Mouse (Mus musculus) lung, embryonic 15.5 days (tissue): ENCODE results near the gene Flcn. TPM values are rescaled to one million over a fixed set of nuclear protein-coding genes. Genes with fewer than 3 reads are reported as not detected.

Source experiments
- ATAC-seq: fragments of 200-750 bp; cut with Nextera tagmentation; 2 replicates; pipeline ENCODE4 v1.8.0; 2017; ENCODE audit warnings: moderate number of reproducible peaks, borderline replicate concordance; ENCODE audit not compliant: low FRiP score, low TSS enrichment; ENCODE audit errors: extremely low read depth
- H3K27ac ChIP-seq: fragments of 300-500 bp; sonication (generic); 2 replicates; pipeline ENCODE4 v1.5.1; 2015; ENCODE audit warnings: moderate library complexity, mild to moderate bottlenecking, inconsistent platforms
- H3K27me3 ChIP-seq: fragments of 300-500 bp; sonication (generic); 2 replicates; pipeline ENCODE4 v1.6.1; 2015; ENCODE audit warnings: inconsistent platforms
- H3K36me3 ChIP-seq: fragments of 300-500 bp; sonication (generic); 2 replicates; pipeline ENCODE4 v1.6.1; 2015; ENCODE audit warnings: inconsistent platforms
- H3K4me1 ChIP-seq: fragments of 300-500 bp; sonication (generic); 2 replicates; pipeline ENCODE4 v1.6.1; 2015; ENCODE audit warnings: inconsistent platforms
- H3K4me2 ChIP-seq: fragments of 300-500 bp; sonication (generic); 2 replicates; pipeline ENCODE4 v1.6.1; 2015; ENCODE audit warnings: inconsistent platforms, mild to moderate bottlenecking, moderate library complexity
- H3K4me3 ChIP-seq: fragments of 300-500 bp; sonication (generic); 2 replicates; pipeline ENCODE4 v1.5.1; 2015; ENCODE audit warnings: mild to moderate bottlenecking, inconsistent platforms
- H3K9ac ChIP-seq: fragments of 300-500 bp; sonication (generic); 2 replicates; pipeline ENCODE4 v1.6.1; 2015; ENCODE audit warnings: inconsistent platforms
- H3K9me3 ChIP-seq: fragments of 300-500 bp; sonication (generic); 2 replicates; pipeline ENCODE4 v1.6.1; 2016; ENCODE audit warnings: inconsistent platforms
- WGBS: fragments of 180-500 bp; shearing (Covaris S2); methylation state at CpG from one replicate; pipeline ENCODE4 v1.1.7; 2015; 5-methylcytosine and 5-hydroxymethylcytosine counted together
- polyA plus RNA-seq: library from polyadenylated mRNA; unstranded; fragments of >200 nt; fragmentation: Nextera tagmentation; extraction: Ambion mirVana; gene quantifications from 2 replicates; pipeline ENCODE4 v1.2.1, GENCODE M21; 2015

Flcn gene
- polyA plus RNA-seq, 1 experiment from 2014 or later: 27.7 TPM

DNA sequence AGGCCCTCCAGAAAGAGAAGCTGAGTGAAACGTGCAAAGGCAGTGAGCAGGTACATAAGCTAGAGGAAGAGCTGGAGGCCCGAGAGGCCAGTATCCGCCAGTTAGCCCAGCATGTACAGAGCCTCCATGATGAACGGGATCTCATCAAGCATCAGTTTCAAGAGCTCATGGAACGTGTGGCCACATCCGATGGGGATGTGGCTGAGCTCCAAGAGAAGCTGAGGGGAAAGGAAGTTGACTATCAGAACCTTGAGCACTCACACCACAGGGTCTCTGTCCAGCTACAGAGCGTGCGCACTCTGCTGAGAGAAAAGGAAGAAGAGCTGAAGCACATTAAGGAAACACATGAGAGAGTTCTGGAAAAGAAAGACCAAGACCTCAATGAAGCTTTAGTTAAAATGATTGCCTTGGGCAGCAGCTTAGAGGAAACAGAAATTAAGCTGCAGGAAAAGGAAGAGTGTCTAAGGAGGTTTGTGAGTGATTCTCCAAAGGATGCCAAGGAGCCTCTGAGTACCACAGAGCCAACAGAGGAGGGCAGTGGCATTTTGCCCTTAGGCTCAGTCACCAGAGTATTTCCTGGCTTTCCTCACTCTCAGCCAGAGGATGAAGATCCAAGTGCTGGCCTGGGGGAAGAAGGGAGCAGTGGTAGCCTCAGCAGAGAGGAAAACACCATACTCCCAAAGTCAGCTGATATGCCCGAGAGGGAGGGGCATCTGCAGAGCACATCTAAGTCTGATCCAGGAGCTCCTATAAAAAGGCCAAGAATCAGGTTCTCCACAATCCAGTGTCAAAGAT lies 51.4 kb downstream of the Flcn start:
- no peak overlapping the region for H3K9ac ChIP-seq
- no peak for ATAC-seq
- H3K36me3 ChIP-seq: peaks cover 90% of the 10 kb centered on the region
- no peak overlapping the region for H3K4me3 ChIP-seq
- no peaks in the 10 kb centered on the region for H3K9me3 ChIP-seq
- 79% methylated on average over 9 of the region's 9 CpGs for WGBS
- H3K27me3 ChIP-seq: no peaks in the 10 kb centered on the region
- no peak overlapping the region for H3K27ac ChIP-seq
- H3K4me1 ChIP-seq: no peaks in the 10 kb centered on the region
- H3K4me2 ChIP-seq: no peak overlapping the region

DNA sequence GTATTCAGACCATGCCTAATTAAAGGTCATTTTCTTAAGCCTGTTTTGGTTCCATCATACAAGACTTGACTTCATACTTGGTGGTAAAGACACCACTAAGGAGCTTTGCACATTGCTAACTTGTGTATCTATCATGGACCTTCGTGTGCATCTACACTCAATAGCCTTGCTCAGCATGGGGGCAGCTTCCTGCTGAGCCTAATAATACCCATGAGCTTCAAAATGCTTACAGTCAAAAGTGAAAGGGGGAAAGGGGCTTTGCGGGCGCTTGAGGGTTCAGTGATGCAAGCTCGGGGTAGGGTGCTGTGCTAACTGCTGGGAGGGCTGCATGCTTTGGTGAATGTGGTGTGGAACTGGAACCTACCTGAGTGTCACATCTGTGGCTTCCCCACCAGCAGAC lies 53.5 kb downstream of the Flcn start:
- Histone ChIP-seq H3K4me1 (no peaks in the 10 kb centered on the region), H3K36me3 (peaks cover 94% of the 10 kb centered on the region), H3K27ac (no peak overlapping the region), H3K27me3 (no peaks in the 10 kb centered on the region), H3K4me3 (no peak overlapping the region), H3K9ac (no peak overlapping the region), H3K4me2 (no peak overlapping the region), H3K9me3 (no peaks in the 10 kb centered on the region)
- no peak for ATAC-seq
- 83% methylated on average over 4 of the region's 4 CpGs for WGBS

DNA sequence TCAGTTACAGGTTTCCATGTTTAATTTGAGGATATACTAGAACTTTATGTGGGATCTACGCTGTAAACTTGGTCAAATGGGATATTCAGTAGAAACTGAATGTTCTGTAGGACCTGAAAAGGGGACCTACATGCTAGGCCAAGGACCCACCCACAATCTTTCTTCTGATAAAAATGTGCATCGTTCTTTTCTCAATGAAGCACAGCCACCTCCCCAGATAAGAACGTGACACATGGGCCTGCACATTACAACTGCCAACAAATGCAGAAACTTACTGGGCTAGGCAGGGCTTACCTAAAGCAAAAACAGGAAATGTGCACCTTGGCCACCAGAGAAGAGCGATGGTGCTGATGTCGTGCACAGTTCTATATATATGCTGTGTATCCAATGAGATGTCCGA lies 55.3 kb downstream of the Flcn start:
- no peak overlapping the region for H3K27ac ChIP-seq

DNA sequence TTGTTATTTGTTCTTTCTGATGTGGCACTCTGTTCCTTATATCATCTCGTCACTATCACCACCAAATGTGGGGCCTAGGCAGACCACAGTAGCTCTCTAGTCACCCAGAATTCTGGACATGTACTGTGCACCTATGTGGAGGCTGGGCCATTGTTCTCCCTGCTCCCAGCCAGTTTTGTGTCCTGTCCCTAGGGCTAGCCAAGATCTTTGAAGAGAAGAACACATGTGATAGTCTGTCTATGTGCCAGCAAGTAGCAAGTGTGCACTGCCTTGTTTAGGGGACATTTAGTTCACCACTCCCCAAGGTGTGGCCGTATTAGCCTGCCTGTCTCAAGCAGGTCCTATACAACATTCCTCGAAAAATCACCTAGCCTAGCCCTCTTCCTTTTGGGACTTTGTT lies 60.8 kb downstream of the Flcn start:
- Histone ChIP-seq H3K27me3 (no peaks in the 10 kb centered on the region), H3K36me3 (peaks cover 74% of the 10 kb centered on the region), H3K4me3 (no peak overlapping the region), H3K9me3 (no peaks in the 10 kb centered on the region), H3K27ac (no peak overlapping the region), H3K9ac (no peak overlapping the region), H3K4me1 (no peaks in the 10 kb centered on the region), H3K4me2 (no peak overlapping the region)
- WGBS: 86% methylated on average over 3 of the region's 3 CpGs
- no peak for ATAC-seq

More for the DNA sequence above, 55.3 kb downstream of the Flcn start:
- no peaks in the 10 kb centered on the region for H3K27me3 ChIP-seq
- H3K9ac ChIP-seq: no peak overlapping the region
- H3K4me2 ChIP-seq: no peak overlapping the region
- no peak overlapping the region for H3K4me3 ChIP-seq
- peaks cover 93% of the 10 kb centered on the region for H3K36me3 ChIP-seq
- H3K4me1 ChIP-seq: no peaks in the 10 kb centered on the region
- WGBS: 92% methylated on average over 6 of the region's 6 CpGs
- no peaks in the 10 kb centered on the region for H3K9me3 ChIP-seq
- ATAC-seq: no peak

DNA sequence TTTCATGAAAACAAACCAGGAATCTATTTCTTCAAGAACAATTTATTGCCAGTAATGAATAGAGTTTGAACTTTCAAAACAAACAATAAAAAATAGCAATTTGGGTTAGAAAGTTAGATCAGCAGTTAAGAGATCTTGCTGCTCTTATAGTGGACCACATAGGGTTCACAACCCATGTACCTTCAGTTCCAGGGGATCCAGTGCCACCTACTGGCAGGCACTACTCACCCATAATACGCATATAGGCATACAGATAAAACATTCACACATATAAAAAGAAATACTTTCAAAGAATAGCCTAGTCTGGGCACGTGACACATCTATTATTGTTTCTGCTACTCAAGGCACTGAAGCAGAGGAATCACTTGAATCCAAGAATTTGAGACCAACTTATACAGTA lies 63.2 kb downstream of the Flcn start:
- no peak overlapping the region for H3K4me2 ChIP-seq
- H3K4me3 ChIP-seq: no peak overlapping the region
- H3K9me3 ChIP-seq: no peaks in the 10 kb centered on the region
- WGBS: 76% methylated on average over 2 of the region's 2 CpGs
- H3K9ac ChIP-seq: no peak overlapping the region
- no peaks in the 10 kb centered on the region for H3K27me3 ChIP-seq
- no peaks in the 10 kb centered on the region for H3K4me1 ChIP-seq
- ATAC-seq: no peak
- H3K36me3 ChIP-seq: peaks cover 74% of the 10 kb centered on the region
- no peak overlapping the region for H3K27ac ChIP-seq

DNA sequence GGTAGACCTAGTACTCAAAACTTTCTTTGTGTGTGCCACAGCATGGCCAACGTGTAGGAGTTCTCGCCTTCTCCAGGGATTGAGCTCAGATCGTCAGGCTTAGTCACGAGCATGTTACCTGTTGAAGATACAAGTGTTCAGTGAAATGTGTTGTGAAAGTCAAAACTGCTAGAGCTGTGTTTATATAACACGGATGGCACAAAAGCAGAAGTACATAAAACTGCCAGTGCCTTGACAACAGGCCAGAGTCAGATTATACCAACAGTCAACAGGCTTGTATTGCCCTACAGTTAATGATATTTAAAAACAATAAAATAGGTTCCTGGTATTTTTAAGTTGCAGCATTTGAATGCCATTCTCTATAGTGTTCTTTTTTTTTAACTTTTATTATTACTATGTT lies 64.0 kb downstream of the Flcn start:
- no peaks in the 10 kb centered on the region for H3K4me1 ChIP-seq
- no peaks in the 10 kb centered on the region for H3K27me3 ChIP-seq
- H3K4me2 ChIP-seq: no peak overlapping the region
- H3K9me3 ChIP-seq: no peaks in the 10 kb centered on the region
- no peak for ATAC-seq
- H3K9ac ChIP-seq: no peak overlapping the region
- no peak overlapping the region for H3K4me3 ChIP-seq
- no peak overlapping the region for H3K27ac ChIP-seq
- H3K36me3 ChIP-seq: peaks cover 74% of the 10 kb centered on the region
- 74% methylated on average over 5 of the region's 5 CpGs for WGBS

DNA sequence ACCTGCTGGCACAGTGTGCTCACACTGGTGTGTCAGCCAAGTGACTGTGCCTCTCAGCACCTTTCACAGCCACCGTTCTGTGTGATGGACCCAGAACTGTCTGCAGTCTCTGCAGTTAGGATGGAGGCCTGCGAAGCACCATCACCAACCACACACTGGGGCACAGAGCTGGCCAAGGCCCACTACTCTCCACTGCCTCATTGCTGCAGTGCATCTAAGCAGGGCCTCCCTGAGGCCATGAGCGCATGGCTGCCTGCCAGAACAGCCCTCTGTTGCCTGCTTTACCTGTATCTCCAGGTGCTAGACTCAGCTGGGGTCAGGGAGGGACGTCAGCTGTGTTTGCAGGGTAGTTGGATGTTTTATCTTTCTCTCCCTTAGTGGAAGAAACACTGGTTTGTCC lies 65.4 kb downstream of the Flcn start:
- Histone ChIP-seq H3K36me3 (peaks cover 75% of the 10 kb centered on the region), H3K9ac (no peak overlapping the region), H3K4me3 (no peak overlapping the region), H3K4me1 (no peaks in the 10 kb centered on the region), H3K9me3 (no peaks in the 10 kb centered on the region), H3K4me2 (no peak overlapping the region), H3K27me3 (no peaks in the 10 kb centered on the region), H3K27ac (no peak overlapping the region)
- ATAC-seq: no peak
- 86% methylated on average over 4 of the region's 4 CpGs for WGBS

DNA sequence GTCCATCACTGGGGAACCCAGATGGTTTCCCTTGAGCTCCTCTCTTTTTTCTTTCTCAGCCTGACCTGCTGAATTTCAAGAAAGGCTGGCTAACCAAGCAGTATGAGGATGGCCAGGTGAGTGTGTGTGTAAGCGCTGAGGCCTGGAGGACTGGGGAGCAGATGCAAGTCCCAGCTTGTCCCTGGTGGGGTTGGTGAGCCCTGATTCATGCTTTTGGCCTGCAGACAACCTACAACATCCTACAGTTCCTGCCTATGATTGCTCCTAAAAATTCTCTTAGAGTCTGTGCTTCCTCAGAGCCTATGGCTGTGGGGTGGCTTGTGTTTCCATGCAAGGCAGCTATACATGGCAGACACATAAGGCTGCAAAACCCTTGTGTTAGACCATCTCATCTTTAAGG lies 66.1 kb downstream of the Flcn start:
- H3K27ac ChIP-seq: no peak overlapping the region
- no peaks in the 10 kb centered on the region for H3K27me3 ChIP-seq
- 100% methylated on average over 1 of the region's 1 CpGs for WGBS
- H3K4me1 ChIP-seq: no peaks in the 10 kb centered on the region
- no peaks in the 10 kb centered on the region for H3K9me3 ChIP-seq
- H3K9ac ChIP-seq: no peak overlapping the region
- no peak for ATAC-seq
- H3K4me3 ChIP-seq: no peak overlapping the region
- peaks cover 75% of the 10 kb centered on the region for H3K36me3 ChIP-seq
- H3K4me2 ChIP-seq: no peak overlapping the region

DNA sequence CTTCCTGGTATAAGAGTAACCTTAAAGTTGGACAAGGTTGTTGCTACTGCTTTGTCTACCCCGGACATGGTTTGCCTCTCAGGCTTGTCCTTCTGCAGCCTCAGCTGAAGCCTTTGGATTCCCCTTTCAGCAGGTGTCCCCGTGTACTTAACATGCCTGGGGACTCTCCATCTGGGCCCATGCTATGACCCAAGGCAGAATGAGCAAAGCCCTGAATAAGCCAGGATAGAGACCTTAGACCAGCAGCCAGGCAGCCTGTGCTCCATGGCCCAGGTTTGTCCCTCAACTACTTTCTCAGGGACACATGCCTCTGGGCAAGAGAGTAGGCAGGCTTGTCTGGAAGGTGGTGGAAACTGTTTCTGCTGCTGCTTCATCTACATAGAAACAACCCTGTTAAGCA lies 66.5 kb downstream of the Flcn start:
- ATAC-seq: no peak
- no peaks in the 10 kb centered on the region for H3K4me1 ChIP-seq
- no peaks in the 10 kb centered on the region for H3K9me3 ChIP-seq
- H3K36me3 ChIP-seq: peaks cover 76% of the 10 kb centered on the region
- H3K9ac ChIP-seq: no peak overlapping the region
- no peak overlapping the region for H3K4me3 ChIP-seq
- H3K27ac ChIP-seq: no peak overlapping the region
- H3K27me3 ChIP-seq: no peaks in the 10 kb centered on the region
- no peak overlapping the region for H3K4me2 ChIP-seq
- WGBS: 82% methylated on average over 2 of the region's 2 CpGs

DNA sequence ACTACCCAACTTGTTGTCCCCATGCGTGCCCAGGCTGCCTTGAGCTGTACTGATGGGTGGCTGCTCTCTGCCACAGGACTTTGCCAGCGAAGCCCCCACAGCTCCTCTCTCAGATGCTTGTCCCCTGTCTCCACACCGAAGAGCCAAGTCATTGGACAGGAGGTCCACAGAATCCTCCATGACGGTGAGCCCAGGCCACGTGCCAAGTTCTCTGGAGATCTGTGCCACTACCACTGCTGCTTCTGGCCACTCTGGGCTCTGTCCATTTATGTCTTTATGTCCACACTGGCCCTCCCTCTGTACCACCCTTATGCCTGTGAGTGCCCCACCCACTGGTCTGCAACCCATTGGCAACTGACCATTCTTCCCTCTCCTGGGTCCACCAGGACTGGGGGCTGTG lies 67.9 kb downstream of the Flcn start:
- Histone ChIP-seq H3K4me2 (no peak overlapping the region), H3K27me3 (no peaks in the 10 kb centered on the region), H3K27ac (no peak overlapping the region), H3K9me3 (no peaks in the 10 kb centered on the region), H3K36me3 (peaks cover 87% of the 10 kb centered on the region), H3K4me1 (no peaks in the 10 kb centered on the region), H3K4me3 (no peak overlapping the region), H3K9ac (no peak overlapping the region)
- WGBS: 90% methylated on average over 5 of the region's 5 CpGs
- no peak for ATAC-seq
